Mouse (Mus musculus) limb, embryonic 12.5 days (tissue): ENCODE measurements around the gene Mob4. TPM values are rescaled to one million over a fixed set of nuclear protein-coding genes. Genes with fewer than 3 reads are reported as not detected.

ENCODE experiments used
- ATAC-seq: fragments of 200-750 bp; cut with Nextera tagmentation; 2 replicates; pipeline ENCODE4 v1.8.0; 2017; ENCODE audit warnings: low read depth, moderate TSS enrichment; ENCODE audit not compliant: insufficient number of reproducible peaks, insufficient read depth, low FRiP score, low TSS enrichment
- H3K27ac ChIP-seq: fragments of 300-500 bp; sonication (generic); 2 replicates; pipeline ENCODE4 v1.5.1; 2016; ENCODE audit warnings: mild to moderate bottlenecking, moderate library complexity
- H3K27me3 ChIP-seq: fragments of 300-500 bp; sonication (generic); 2 replicates; pipeline ENCODE4 v1.6.1; 2016; ENCODE audit warnings: mild to moderate bottlenecking, moderate library complexity
- H3K36me3 ChIP-seq: fragments of 300-500 bp; sonication (generic); 2 replicates; pipeline ENCODE4 v1.6.1; 2016; ENCODE audit warnings: mild to moderate bottlenecking, moderate library complexity
- H3K4me1 ChIP-seq: fragments of 300-500 bp; sonication (generic); replicated peaks from 2 replicates; pipeline ENCODE4 v1.6.1; 2016
- H3K4me2 ChIP-seq: fragments of 300-500 bp; sonication (generic); 2 replicates; pipeline ENCODE4 v1.6.1; 2016; ENCODE audit warnings: mild to moderate bottlenecking, moderate library complexity
- H3K4me3 ChIP-seq: fragments of 300-500 bp; sonication (generic); replicated peaks from 2 replicates; pipeline ENCODE4 v1.5.1; 2016; ENCODE audit warnings: mild to moderate bottlenecking
- H3K9ac ChIP-seq: fragments of 300-500 bp; sonication (generic); replicated peaks from 2 replicates; pipeline ENCODE4 v1.6.1; 2016; ENCODE audit warnings: mild to moderate bottlenecking, moderate library complexity
- H3K9me3 ChIP-seq: fragments of 300-500 bp; sonication (generic); 2 replicates; pipeline ENCODE4 v1.6.1; 2016; ENCODE audit warnings: mild to moderate bottlenecking, moderate library complexity
- WGBS: fragments of 180-500 bp; shearing (Covaris S2); methylation state at CpG from one replicate; pipeline ENCODE4 v1.1.7; 2016; 5-methylcytosine and 5-hydroxymethylcytosine counted together
- polyA plus RNA-seq: library from polyadenylated mRNA; unstranded; fragments of >200 nt; fragmentation: Nextera tagmentation; extraction: Ambion mirVana; gene quantifications from 2 replicates; pipeline ENCODE4 v1.2.1, GENCODE M21; 2016

Mob4 gene
- polyA plus RNA-seq, 1 experiment from 2014 or later = 159 TPM

DNA sequence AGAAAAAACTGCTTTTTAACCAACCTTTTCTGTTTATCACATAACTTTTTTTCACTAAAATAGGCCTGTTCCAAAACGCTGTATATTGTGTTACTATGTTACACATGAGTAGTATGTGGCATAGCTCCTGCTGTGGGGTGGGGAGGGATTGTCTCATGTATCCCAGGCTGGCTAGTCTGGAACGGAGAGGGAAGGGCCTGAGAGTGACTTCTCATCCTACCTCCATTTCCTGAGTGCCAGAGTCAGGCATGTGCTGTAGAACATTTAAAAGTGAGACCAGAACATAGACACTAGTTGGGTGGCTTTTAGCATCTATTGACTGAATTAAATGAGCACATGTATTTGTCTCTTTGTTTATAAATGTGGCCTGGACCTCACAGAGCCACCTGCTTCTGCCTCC lies 2.1 kb downstream of the Mob4 start:
- H3K27ac ChIP-seq = no peak overlapping the region
- H3K9me3 ChIP-seq = no peaks in the 10 kb centered on the region
- no peak overlapping the region for H3K4me3 ChIP-seq
- H3K36me3 ChIP-seq = peaks cover 23% of the 10 kb centered on the region
- ATAC-seq = no peak
- H3K4me2 ChIP-seq = no peak overlapping the region
- H3K4me1 ChIP-seq = peaks cover 10% of the 10 kb centered on the region
- H3K27me3 ChIP-seq = 0 out of 2 replicates have a peak, but pooled peaks cover 3% of the 10 kb centered on the region
- H3K9ac ChIP-seq = no peak overlapping the region
- 77% methylated on average over 2 of the region's 2 CpGs for WGBS

DNA sequence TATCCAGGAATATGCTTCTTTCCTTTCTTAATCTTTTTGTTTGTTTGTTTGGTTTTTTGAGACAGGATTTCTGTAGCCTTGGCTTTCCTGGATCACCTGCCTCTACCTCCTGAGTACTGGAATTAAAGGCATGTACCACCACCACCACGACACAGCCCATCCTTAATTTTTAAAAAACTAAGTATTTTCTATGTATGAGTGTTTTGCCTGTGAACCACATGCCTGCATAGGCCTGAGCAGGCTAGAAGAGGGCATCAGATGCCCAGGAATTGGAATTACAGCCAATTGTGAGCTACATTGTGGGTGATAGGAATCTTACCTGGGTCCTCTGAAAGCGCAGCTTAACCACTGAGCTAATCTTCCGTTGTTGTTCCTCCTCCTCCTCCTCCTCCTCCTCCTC lies 3.3 kb downstream of the Mob4 start:
- Histone ChIP-seq H3K9me3 (no peaks in the 10 kb centered on the region), H3K4me3 (no peak overlapping the region), H3K4me2 (no peak overlapping the region), H3K27ac (no peak overlapping the region), H3K4me1 (peaks cover 10% of the 10 kb centered on the region), H3K27me3 (no peaks in the 10 kb centered on the region), H3K36me3 (peaks cover 28% of the 10 kb centered on the region), H3K9ac (no peak overlapping the region)
- 88% methylated on average over 3 of the region's 3 CpGs for WGBS
- ATAC-seq = no peak

DNA sequence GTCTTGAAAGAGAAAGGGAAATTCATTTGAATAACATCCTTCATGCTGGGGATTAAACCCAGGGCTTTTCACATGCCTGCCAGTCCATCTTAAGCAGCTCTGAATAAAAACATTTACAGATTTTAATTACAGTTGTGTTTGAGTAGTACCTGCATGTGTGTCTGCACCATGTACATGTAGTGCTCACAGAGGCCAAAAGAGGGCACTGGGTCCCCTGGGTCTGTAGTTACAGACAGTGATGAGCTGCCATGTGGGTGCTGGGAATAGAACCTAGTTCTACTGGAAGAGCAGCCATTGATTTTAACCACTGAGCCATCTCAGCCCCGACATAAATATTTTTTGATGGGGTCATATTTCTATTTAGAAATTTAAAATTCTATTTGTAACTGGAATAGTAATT lies 4.8 kb downstream of the Mob4 start:
- ATAC-seq = no peak
- peaks cover 42% of the 10 kb centered on the region for H3K36me3 ChIP-seq
- H3K9ac ChIP-seq = no peak overlapping the region
- H3K4me3 ChIP-seq = no peak overlapping the region
- no peaks in the 10 kb centered on the region for H3K27me3 ChIP-seq
- peaks cover 10% of the 10 kb centered on the region for H3K4me1 ChIP-seq
- no peaks in the 10 kb centered on the region for H3K9me3 ChIP-seq
- no peak overlapping the region for H3K27ac ChIP-seq
- 95% methylated on average over 1 of the region's 1 CpGs for WGBS
- no peak overlapping the region for H3K4me2 ChIP-seq

DNA sequence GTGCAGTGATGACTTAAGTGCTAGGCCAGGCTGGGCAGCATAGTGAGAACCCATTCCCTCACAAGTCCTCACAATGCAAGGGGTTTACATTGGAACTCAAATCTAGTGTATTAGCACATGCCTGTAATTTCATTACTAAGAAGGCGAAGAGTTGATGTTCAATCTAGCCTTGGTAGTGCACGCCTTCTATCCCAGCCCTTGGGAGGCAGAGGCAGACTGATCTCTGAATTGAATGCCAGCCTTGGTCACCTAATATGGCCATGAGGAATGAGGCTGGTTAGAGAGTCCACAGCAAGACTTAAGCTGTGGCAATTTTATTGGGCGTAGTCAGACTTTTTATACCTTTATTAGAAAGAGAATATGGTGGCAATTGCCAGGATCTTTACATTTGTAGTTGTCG lies 13.3 kb downstream of the Mob4 start:
- Histone ChIP-seq H3K9ac (no peak overlapping the region), H3K4me2 (no peak overlapping the region), H3K9me3 (no peaks in the 10 kb centered on the region), H3K36me3 (peaks cover 58% of the 10 kb centered on the region), H3K27me3 (no peaks in the 10 kb centered on the region), H3K4me3 (no peak overlapping the region), H3K27ac (no peak overlapping the region), H3K4me1 (no peaks in the 10 kb centered on the region)
- no peak for ATAC-seq
- WGBS = 92% methylated on average over 4 of the region's 4 CpGs

DNA sequence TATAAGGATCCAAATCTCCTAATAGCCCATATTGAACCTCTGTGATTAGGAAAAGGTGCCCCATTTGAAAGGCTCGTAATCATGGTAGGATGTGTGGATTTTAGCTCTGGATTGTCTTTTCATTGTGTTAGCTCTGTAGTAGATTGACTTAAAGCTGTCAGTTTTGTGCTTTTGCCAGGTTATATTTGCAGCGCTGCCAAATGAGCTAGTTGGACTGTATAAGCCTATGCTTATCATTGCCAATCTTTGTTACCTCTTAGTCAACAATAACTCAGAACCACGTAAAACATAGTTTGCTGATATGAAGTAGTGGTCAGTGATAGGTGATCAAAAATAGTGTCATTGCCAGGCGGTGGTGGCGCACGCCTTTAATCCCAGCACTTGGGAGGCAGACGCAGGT lies 14.5 kb downstream of the Mob4 start:
- no peak for ATAC-seq
- no peak overlapping the region for H3K27ac ChIP-seq
- no peaks in the 10 kb centered on the region for H3K4me1 ChIP-seq
- H3K4me3 ChIP-seq = no peak overlapping the region
- H3K9ac ChIP-seq = no peak overlapping the region
- no peak overlapping the region for H3K4me2 ChIP-seq
- WGBS = 91% methylated on average over 7 of the region's 7 CpGs
- peaks cover 58% of the 10 kb centered on the region for H3K36me3 ChIP-seq
- no peaks in the 10 kb centered on the region for H3K9me3 ChIP-seq
- H3K27me3 ChIP-seq = no peaks in the 10 kb centered on the region

DNA sequence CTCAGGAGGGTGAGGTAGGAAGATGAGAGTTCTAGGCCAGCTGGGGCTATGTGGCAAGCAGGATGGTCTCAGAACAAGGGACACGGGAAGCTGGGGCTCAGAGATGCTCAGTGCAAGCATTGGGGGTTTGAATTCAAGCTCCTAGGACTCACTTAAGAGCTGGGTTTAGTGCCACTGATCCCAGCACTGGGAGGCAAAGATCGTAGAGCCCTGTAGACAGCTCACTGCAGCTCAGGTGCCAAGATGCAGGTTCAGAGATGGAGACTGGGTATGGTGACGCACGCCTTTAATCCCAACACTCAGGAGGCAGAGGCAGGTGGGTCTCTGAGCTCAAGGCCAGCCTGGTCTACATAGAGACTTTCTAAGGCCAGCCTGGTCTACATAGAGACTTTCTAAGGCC lies 26.3 kb downstream of the Mob4 start:
- H3K9ac ChIP-seq = no peak overlapping the region
- ATAC-seq = no peak
- H3K27me3 ChIP-seq = no peaks in the 10 kb centered on the region
- H3K4me2 ChIP-seq = no peak overlapping the region
- H3K4me3 ChIP-seq = no peak overlapping the region
- H3K27ac ChIP-seq = no peak overlapping the region
- 96% methylated on average over 4 of the region's 4 CpGs for WGBS
- no peaks in the 10 kb centered on the region for H3K4me1 ChIP-seq
- H3K36me3 ChIP-seq = peaks cover 60% of the 10 kb centered on the region
- H3K9me3 ChIP-seq = no peaks in the 10 kb centered on the region

DNA sequence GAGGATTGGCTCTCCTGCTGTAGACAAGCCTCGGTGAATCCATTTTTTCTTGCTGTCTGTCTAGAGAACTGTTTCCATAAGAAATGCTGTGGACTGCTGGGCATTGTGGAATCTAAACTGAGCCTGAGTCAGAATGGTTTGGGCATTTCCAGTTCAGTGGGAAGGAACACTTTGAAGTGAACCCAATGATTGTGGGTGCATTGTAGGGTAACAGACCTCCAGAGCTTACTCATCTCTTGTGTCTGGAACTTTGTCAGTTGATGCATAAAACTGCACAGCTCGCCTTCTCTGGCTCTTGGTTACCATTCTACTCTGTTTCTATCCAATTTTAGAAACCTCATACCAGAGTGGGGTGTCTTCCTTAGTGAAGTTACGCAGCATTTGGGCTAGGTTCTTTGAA lies 27.2 kb downstream of the Mob4 start:
- Histone ChIP-seq H3K9me3 (no peaks in the 10 kb centered on the region), H3K9ac (no peak overlapping the region), H3K4me1 (no peaks in the 10 kb centered on the region), H3K27me3 (no peaks in the 10 kb centered on the region), H3K36me3 (peaks cover 52% of the 10 kb centered on the region), H3K27ac (no peak overlapping the region), H3K4me3 (no peak overlapping the region), H3K4me2 (no peak overlapping the region)
- WGBS = 89% methylated on average over 3 of the region's 3 CpGs
- ATAC-seq = no peak

DNA sequence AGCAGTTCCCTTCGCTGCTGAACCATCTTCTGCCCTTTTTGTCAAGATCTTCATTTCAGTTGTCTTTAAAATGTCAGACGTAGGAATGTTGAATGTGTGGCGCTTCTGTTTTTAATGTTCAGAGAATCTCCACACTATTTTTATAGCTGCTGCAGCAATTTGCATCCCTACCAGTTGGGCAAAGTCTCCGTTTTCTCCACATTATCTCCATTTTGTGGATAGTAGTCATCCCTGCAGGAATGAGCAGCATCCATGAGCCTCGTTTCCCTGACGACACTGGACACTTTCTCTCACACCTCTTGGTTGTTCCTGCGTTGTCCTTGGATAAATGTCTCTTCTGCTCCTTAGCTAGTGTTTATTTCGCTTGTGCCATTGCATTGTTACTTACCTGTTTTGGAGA lies 27.8 kb downstream of the Mob4 start:
- H3K4me3 ChIP-seq = no peak overlapping the region
- no peaks in the 10 kb centered on the region for H3K4me1 ChIP-seq
- H3K4me2 ChIP-seq = no peak overlapping the region
- no peak overlapping the region for H3K9ac ChIP-seq
- H3K36me3 ChIP-seq = peaks cover 49% of the 10 kb centered on the region
- 94% methylated on average over 8 of the region's 8 CpGs for WGBS
- H3K27ac ChIP-seq = no peak overlapping the region
- H3K27me3 ChIP-seq = no peaks in the 10 kb centered on the region
- no peak for ATAC-seq
- H3K9me3 ChIP-seq = no peaks in the 10 kb centered on the region

DNA sequence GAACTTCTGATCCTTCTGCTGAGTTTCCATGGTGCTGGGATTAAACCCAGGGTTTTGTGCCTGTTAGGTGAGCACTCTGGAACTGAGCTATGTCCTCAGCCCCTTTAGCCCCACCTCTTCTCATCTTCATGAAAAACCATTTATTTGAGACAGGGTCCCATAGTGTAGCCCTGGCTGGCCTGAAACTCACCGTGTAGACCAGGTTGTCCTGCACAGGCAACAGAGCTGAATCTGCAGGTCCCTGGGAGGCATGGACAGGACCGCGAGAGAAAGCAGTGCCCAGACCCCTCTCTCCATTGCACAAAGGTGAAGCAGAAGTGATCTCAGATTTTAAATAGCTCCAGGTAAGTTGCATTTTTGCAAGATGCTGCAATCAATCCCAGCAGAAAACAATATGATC lies 29.2 kb downstream of the Mob4 start:
- Histone ChIP-seq H3K27me3 (no peaks in the 10 kb centered on the region), H3K9ac (no peak overlapping the region), H3K4me3 (no peak overlapping the region), H3K27ac (no peak overlapping the region), H3K9me3 (no peaks in the 10 kb centered on the region), H3K4me2 (no peak overlapping the region), H3K4me1 (no peaks in the 10 kb centered on the region), H3K36me3 (peaks cover 42% of the 10 kb centered on the region)
- WGBS = 91% methylated on average over 3 of the region's 3 CpGs
- no peak for ATAC-seq

DNA sequence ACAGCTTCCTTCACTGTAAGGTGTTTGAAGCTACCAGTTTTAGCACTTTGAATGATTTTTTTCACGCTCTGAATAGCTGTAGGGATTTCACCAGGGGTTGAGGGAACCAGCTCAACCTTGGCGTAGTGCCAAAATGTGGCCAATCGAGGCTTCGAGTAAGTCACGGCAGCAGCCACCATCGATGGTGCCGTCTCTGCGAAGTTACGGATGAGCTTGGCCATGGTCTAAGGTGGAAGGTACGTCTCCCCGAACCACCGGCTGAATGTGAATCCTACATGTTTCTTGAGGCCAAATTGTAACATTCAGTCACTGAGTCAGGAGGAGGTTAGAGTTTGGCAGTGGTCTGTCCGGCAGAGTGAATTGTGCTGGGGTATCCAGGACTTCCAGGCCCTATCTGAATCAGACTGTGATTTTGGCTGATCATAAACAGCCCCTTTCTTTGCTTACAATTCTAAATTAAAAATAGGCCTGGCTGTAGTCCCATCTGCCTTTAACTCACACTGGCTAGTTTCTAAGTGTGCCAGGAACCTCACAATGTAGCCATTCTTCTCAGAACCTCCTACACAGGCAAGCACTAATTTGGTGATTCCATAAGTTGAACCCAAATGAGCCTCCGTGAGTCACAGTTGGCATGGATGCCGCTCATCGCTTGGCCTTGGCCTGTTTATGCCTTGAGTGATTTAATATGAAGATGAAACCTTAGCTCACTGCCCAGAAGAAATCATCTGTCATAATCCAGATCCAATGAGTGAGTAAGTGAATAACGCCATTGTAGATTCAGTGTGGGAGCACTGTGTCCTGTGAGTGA lies 30.0 kb downstream of the Mob4 start:
- H3K4me1 ChIP-seq = no peaks in the 10 kb centered on the region
- H3K4me2 ChIP-seq = no peak overlapping the region
- no peaks in the 10 kb centered on the region for H3K27me3 ChIP-seq
- no peak overlapping the region for H3K27ac ChIP-seq
- no peak for ATAC-seq
- peaks cover 34% of the 10 kb centered on the region for H3K36me3 ChIP-seq
- 93% methylated on average over 17 of the region's 17 CpGs for WGBS
- H3K9me3 ChIP-seq = no peaks in the 10 kb centered on the region
- no peak overlapping the region for H3K9ac ChIP-seq
- H3K4me3 ChIP-seq = no peak overlapping the region

DNA sequence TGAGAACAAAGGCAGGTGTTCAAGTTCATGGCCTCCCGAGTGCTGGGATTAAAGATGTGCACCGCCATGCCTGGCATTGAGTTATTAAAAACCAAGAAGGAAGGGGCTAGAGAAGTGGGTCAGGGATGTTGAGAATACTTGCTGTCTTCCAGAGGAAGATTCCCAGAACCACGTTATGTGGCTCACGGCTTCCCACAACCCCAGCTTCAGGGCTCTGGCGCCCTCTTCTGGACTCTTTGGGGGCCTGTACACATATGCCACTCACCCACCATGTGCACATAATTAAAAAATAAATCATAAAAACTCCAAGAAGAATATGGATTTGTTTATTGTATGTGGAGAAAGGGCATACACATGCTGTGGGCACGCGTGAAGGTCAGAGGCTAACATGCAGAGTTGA lies 30.9 kb downstream of the Mob4 start:
- Histone ChIP-seq H3K27me3 (no peaks in the 10 kb centered on the region), H3K4me1 (no peaks in the 10 kb centered on the region), H3K9me3 (no peaks in the 10 kb centered on the region), H3K27ac (no peak overlapping the region), H3K9ac (no peak overlapping the region), H3K4me3 (no peak overlapping the region), H3K36me3 (peaks cover 25% of the 10 kb centered on the region), H3K4me2 (no peak overlapping the region)
- WGBS = 71% methylated on average over 7 of the region's 7 CpGs
- ATAC-seq = no peak

DNA sequence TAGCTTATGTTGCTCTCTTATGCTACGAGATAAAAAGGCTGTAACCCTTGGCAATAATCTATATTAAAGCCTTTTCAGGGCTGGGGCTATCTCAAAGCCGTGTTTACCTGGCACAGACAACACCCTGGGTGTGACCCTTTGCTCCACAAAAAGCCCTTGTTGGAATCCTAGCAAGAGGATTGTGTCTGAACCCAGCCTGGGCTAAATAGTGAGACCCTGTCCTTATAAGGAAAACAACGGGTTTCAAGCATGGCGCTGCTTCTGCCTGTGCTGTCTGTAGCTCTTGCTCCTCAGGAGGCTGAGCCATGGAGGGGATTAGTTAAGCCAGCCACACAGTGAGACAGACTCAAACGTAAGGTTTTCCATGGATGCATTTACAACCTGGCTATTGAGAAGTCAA lies 31.8 kb downstream of the Mob4 start:
- Histone ChIP-seq H3K9ac (no peak overlapping the region), H3K27ac (no peak overlapping the region), H3K9me3 (no peaks in the 10 kb centered on the region), H3K27me3 (no peaks in the 10 kb centered on the region), H3K4me3 (no peak overlapping the region), H3K4me2 (no peak overlapping the region), H3K4me1 (no peaks in the 10 kb centered on the region), H3K36me3 (peaks cover 24% of the 10 kb centered on the region)
- no peak for ATAC-seq
- 71% methylated on average over 5 of the region's 5 CpGs for WGBS
